Mouse (Mus musculus): ENCODE results near the gene Il19. TPM values are rescaled to one million over a fixed set of nuclear protein-coding genes. Genes with fewer than 3 reads are reported as not detected.

Gene Il19
- total RNA-seq (2021): not detected
- long read RNA-seq, experiment 1: 0 reads
- long read RNA-seq, experiment 2, partial matches to known transcripts: 0 of 1 reads
- long read RNA-seq, experiment 2, other reads (novel, unspliced or antisense): 1 of 1 reads

DNA sequence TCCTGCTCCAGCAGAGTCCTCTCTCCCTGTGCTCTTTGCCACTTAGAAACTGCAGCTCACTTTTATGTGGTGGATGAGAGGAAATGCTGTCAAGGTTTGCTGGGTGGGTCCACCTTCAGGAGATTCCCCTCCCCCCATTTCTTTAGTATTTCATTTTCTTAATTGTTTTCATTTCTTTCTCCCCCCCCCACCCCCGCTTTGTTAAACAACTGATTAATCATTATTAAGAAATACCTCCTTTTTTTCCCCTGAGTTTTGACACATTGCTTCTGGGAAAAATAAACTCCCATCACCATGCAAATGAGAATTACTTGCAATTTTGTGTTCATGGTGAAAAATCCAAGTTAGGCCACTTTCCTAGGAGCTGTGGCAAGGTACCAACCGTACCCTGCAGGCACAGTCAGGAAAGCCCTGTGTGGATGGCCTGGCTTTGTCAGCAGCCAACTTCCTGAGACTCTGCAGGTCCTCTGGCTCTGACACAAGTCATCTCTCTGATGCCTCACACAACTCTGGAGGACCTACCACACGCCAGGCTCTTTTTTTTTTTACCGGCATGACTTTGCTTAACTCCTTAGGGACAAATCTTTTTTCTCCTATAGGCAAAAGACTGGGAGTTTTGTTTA is at the start of gene Il19:
Gene Il19, minus strand, starts transcription at position 51 of the 623 bp plus-strand sequence.
- no peak for DNase-seq

DNA sequence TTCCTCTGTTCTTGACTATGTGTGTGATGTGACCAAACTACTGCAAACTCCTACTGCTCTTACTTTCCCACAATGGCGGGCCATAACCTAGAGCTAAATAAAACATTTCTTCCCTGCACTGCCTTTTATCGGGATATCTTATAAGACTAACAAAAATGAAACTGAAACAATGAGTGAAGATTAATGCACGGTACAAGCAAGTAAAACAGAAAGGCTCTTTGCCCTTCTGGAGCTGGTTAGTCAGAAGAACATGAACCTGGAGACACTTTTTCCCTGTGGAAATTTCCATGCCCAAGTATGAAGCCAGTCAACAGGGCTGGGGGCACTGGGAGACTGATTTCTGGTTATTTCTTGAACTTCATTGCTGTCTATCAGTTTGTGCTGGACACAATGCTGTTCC is 49.4 kb upstream of the Il19 start:
- DNase-seq: no peak

DNA sequence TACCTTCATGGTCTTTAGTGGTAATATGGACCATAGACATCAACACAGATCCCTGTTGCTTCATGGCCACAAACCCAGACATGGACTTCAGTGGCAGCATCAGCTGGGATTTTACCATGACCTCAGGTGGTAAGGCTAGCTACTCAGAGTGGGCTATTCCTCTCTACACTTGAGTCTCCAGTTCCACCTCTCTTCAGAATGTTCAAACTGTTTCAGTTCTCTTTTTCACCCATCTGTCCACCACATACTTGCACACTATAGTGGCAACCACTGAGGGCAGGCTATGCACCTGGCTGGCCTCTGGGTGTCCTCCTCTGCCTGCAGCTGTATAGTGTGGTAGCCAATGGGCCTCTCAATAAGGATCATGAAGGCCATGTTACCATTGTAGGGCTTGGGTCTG is 47.5 kb upstream of the Il19 start:
- no peak for DNase-seq

DNA sequence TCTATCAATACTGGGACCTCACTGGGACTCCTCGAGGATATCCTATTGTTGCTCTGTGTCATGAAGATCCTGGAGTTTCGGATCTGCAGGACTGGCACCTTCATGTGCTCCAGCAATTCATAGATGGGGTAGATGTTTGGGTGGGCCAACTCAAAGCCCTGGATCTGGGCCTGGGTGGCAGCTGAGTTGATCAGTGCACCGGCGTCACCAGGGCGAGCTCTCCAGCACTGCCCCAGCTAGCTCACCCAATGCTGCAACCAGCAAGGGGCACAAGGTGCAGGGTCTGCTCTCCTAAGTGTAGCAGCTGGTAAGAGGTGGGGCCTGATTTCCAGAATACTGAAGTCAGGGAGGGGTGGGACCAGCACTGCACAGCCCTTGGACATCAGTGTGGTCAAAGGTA is 47.1 kb upstream of the Il19 start:
- no peak for DNase-seq

DNA sequence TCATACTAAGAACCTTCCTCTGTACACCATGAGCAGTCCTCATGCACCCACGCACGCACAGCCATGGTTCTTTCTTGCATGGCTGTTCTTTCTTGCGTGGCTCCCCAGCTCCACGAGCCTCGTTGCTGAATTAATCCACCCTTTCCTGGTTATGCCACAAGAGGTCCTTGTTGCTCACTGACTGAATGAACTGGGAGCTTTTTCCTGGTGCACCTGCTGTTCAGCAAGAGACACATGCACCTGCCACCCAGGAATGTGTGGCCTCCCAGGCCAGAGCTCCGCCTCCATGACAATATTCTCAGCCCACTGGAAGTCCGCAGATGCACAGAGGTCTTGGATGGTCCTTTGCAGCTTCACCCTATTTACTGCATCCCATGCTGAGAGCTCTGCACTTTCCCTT is 44.5 kb upstream of the Il19 start:
- no peak for DNase-seq

DNA sequence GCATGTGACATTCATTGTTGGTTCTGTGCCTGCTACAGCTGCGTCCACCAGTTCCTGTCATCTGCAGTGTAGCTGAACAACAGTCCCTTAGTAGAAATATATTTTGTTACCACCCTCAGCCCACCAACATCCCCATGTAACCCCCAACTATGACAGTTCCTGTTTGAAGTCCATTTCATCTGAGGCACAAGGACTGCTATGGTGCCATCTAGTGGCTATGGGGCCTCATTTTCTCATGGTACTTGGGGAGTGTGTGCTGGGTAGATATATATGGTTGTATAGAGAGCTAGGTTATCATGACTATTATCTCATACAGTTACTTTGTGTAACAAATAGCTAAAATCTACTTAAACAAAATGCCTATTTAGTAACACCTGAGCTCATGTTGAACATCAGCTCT is 39.5 kb upstream of the Il19 start:
- DNase-seq: no peak

DNA sequence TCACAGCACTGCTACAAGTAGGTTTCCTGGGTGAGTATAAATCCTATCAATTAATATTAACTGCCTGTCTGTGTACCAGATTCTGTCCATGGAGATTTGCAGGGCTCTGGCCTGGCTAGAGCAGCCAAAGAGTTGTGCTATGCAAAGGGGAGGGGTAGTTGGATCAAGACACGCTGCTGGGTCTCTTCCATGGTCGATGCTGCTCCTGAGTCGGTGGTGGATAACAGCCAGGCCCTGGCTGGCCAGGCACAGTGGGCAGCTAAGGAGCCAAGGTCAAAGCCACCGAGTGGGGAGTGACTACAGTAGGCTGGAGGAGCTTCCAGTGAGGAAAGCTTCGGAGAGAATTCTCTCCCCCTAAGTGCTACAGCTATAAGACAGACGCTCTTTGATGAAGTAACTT is 24.0 kb upstream of the Il19 start:
- DNase-seq: peak; percentile 29

DNA sequence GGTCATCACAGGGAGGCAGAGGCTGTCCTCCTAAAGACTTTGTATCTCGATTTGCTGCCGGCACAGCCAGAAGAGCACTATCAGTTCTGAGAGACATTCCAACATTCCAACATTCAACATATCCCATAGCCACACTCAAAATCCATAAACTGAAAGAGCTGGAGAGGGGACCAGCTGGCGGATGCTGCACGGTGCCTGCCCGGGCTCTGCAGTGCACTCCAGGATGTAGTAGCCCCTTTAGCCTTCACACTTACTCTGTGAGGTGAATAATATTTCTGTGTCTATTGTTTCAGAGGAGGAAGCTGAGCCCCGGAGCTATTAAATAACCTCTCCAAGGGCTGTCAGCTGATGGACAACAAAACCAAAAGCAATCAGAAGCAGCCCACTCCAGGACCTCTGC is 7.0 kb upstream of the Il19 start:
- DNase-seq: no peak

DNA sequence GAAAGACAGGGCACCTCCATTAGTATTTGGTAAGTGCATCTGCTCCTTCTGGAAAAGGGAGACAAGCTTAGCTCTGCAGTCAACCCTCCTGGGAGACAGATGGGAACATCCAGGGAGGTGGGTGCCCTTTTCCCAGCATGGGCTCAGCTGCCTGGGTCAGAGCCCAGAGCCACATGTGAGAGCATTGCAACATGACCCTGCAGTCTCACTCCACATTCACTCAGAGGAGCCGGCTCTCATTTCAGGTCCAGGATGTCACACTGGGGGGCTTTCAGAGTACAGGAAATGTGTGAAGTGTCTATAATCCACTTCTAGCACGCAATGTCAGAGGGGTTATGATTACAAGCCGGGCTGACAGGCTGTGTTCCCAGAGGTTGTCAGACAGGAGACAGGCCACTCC is 1.9 kb upstream of the Il19 start:
- DNase-seq: peak; percentile 47

DNA sequence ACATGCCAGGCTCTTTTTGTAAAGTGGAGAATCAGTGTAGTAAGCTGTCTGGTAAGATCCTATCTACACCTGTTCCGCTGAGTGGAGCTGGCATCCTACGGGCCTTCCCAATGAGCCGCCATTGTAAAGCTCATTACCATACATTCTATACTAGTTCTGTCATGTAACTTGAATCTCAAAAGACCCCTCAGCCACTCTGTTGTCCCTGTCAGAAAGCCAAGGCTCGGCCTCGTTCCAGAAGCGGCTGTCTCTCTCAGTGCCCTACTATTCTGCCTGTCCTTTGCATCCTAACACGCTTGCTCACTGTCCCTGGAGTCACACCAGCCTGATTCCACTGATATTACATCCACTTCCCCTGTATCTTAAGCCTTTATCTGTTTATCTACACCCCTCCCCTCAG is 1.7 kb downstream of the Il19 start:
- DNase-seq: no peak

DNA sequence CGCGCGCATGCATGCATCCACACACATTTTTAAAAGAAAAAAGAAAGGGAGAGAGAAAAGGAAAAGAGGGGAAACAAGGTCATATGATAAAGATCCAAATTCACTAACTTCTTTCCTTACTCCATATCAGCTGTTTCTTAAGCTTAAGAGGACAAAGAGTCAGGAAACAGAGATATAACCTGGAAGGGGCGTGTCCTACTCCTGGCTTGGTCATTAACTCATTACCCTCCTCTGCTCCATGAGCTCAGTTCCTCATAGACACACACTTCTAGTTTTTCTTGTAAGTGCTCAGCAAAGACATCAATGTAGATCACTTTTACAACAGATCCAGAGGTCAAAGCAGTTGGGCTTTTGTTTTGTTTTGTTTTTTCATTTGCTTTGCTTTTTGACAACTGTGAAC is 2.7 kb downstream of the Il19 start:
- DNase-seq: no peak

DNA sequence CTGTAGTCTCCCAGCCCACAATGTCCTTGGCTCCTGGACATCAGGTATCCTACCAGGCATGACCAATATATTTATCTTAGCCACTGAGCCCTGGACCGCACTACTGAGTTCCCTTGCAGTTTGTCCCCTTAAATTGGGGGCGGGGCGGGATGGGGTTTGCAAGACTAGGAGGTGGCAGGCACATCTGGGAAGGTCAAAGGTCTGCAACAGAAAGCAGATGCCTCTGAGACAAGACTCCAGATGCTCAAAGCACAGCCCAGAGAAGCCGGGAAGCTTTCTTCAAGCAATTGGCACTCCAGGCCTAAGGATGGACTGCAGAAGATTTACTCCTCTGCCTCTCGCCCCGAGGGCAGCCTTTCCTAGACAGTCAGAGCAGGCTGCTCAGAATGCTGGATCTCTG is 3.6 kb downstream of the Il19 start:
- no peak for DNase-seq

DNA sequence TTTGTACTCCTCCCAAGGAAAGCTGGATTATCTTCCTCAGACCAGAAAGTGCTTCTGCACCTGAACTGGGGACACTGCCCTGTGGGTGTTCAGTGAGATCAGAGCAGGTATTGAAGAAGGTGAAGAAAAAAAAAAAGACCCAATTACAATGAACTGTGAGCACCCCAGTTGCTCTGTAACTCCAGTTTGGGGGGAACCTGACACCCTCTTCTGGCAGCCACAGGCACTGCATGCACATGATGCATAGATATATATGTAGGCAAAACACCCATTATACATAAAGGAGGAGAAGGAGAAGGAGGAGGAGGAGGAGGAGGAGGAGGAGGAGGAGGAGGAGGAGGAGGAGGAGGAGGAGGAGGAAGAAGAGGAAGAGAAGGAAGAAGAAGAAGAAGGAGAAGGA is 13.4 kb downstream of the Il19 start:
- DNase-seq: no peak

DNA sequence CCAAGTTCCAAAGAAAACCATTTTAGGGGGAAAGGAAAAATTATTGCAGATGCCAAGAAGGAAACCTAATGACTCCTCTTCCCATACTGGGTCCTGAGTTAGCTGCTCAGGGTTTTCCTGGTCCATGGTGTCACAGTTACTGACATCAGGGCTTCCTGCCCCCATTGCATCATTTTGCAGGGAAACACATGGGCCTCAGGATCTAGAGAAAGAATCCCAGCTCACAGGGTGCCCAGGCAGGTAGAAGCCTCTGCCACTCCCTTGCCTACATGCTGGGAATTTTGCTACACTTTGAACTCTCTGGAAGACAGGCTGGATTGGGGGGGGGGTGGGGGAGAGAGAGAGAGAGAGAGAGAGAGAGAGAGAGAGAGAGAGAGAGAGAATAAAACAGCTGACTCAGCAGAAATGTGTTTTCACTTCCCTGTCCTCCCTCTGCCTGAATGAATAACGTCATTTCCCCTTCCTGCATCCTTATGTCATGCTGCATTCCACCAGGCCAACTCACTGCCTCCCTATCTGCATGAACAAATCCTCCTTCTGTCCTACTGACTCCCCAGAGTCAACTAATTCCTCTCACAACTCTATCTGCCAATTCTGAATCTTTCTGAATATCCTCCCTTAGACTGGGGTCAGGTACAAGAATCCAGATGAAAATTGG is 21.5 kb downstream of the Il19 start:
- DNase-seq: no peak

DNA sequence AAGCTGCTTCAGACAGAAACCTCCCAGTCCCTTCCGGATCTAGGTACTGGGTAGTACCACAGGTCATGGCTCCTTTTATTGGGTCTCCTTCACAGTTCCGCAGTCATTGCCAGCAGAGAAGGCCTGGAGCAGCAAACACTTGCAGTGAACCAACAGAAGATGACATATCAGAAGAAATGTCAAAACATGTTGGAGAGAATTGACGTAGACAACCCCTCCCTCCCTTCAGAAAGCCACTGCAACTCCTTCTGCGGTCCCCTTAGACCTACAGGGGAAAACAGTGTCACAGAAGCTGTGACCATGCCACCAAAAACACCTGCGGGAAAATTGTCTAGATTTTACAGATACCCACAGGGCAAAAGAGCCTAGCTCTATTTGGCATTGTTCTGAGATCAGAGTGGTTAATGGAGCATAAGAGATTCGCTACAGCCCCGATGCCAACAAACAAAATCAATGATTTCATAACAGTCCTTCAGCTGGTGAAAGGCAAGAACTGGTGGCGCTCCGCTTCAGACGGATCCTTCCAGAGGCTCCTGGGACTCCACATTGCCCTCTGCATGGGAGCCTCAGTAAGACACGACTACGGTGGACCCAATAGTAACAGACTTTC is 28.4 kb downstream of the Il19 start, which contains the start of gene Il20:
Gene Il20, minus strand, starts transcription at position 51 of the 610 bp plus-strand sequence.
- no peak for DNase-seq

DNA sequence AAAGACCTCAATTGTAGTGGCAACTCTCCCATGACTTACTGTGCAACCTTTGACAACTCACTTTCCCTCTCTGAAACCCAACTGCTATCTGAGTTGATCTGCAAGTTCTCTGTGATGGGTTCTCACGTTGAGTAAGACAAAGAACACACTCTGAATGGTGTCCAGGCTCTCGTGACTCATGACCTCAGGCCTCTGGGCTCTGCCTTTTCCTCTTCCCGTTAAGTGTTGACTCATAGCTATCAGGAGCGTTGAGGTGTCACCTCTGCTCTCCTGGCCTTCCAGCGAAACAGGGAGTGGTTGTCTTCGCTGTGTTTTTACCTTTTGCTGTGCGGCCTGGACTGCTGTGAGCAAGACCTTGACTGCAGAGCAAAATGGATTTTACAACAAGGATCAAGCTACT is 37.4 kb downstream of the Il19 start:
- DNase-seq: no peak

DNA sequence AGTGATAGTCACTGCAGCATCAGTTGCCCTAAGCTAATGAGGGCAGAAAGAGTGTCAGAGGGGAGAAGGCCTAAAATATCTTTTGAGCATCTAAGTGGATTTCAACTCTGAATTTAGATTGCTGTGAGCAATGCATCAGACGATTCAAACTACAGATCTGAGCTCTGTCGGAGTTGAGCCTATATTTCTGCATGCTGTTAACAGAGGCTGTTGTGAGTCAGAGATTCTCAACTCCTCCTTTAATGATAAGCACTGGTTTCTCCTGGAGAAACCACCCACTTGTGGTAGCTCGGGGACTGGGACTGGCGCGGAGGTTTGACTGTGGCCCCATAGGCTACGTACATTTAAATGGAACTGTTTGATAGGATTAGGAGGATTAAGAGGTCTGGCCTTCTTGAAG is 45.4 kb downstream of the Il19 start:
- no peak for DNase-seq

DNA sequence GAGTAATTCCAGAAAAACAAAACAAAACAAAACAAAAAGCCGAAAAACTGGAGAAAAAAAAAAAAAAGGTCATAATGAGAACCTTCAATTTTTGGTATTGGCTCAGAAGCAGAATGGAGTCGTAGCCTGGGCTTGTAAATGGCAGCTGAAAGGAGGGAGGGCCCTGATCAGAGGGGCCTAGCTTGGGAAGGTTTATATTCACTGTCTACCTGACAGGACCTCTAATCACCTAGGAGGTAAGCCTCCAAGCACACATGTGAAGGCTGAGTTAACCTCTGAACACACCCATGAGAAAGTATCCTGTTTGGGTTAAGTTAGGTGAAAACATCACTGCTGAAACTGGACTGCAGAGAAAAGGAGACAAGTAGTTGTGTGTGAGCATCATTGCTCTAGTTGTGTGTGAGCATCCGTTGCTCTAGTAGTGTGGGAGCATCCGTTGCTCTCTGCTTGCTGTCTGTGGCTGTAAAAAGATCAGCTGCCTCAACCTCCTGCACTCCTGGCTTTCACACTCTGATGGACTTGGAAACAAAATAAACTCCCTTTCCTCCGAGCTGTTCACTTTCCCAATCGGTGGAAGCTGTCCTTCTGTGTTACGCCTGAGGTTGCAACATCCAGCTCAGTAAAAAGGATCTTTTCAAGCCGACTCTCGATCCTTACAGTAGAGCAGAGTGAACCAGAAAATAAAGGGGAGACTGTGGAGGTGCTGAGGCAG is 46.4 kb downstream of the Il19 start:
- DNase-seq: no peak

DNA sequence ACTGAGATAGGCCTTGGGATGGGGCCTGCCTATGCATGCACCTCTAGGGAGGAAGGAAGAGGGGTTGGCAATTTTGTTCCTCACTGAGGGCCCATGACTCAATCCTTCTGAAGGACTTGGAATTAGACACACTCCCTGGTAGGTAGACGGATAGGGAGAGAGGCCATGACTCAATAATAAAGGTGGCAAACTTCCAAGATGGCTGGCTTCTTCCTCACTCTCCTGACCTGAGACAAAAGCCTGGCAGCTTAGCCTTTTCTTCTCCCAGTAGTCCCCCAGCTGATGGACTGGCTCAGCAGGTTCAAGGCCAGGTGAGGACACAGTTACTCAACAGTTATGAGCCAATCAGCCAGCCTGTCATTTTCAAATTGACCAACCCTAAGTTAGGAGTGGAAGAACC is 47.5 kb downstream of the Il19 start:
- DNase-seq: no peak

DNA sequence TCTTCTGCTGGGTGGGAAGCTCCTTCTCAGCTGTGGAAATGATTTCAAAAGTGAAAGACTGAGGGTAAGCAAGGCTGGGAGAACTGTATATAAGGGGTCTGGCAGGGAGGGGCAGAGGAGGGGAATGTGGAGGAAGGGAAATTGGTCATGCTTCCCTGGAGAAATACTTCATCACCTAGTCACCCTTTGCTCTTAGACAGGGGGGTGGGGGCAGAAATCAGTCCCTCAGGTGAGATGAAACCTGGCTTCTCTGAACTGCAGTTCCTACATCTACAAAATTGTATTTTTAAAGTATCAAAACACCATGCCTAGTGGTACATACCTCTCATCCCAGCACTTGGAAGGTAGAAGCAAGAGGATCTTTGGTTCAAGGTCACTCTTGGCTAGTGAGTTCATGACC is 52.6 kb downstream of the Il19 start, which contains the start of gene Il24:
Gene Il24, minus strand, starts transcription at position 101 of the 400 bp plus-strand sequence.
- DNase-seq: no peak

DNA sequence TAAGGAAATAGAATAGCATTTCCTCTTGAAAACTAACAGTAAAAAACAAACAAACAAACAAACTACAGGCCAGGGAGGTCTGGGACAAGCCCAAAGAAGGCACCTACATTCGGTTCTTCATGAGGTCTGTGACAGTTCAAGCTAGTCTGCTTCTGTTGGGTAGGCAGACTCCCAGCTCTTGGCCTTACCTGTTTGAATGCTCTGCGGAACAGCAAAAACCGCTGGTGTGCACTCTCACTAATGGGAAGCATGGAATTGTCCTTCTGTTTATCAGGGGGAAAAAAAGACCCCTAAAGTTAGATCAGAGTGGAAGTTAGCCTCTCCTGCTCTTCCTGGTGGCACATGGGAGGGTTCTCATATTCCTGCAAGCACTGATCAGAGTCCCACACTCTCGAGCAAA is 56.8 kb downstream of the Il19 start:
- no peak for DNase-seq
